Mouse (Mus musculus): Measurements from ENCODE around the gene Usp43.

The Usp43 gene

DNA sequence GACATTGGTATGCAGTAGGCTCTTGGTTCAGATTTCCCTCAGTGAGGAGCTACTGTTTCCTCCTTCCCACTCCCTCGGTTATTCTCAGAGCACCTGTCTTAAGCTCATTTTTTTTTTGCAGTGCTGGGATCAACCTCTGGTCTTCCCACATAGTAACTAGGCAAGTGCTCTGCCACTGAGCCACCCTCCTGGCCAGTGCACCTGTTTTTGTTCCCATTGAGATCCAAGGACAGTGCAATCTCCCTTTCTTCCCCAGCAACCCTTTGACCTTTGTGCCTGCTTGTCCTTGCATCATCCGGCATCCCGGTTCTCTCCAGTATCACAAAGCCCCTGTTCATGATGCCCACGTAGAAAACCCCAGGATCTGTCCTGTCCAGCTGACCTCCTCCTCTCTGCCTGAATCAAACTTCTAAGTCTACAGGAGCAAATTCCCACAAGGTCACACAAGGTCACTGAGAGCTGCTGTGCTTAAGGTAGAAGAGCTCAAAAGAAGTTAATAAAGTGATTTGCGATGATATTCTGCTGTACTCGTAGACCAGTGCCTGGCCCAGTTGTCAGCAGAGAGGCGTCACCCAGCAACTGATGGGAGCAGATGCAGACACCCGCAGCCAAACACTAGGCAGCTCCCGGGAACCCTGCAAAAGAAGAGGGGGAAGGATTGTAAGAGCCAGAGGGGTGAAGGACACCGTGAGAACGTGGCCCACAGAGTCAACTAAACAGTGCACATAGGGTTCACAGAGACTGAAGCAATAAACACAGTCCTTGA is 114.9 kb downstream of the Usp43 start:
- no peak for DNase-seq (ENCODE audit: extremely low spot score)

DNA sequence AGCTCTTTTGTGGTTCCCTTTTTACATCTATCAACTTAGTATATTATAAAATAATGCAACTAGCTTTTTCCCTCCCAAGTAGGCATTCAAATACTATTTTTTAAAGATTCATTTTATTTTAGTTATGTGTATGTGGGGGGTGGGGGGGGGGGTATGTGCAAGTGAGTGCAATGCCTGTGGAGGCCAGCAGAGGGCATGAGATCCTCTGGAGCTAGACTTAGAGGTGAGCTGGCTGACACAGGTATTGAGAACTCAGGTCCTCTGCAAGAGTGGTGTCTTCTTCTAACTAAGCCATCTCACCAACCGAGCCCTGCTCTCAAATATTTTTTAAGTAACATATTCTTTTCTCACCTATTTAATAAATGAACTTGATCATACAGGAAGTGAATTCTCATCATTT is 116.4 kb downstream of the Usp43 start:
- no peak for DNase-seq (ENCODE audit: extremely low spot score)
